Mouse (Mus musculus): ENCODE measurements at regions not wholly inside any gene's neighbourhood (a gene's known extent, or its start where the extent isn't known, plus 50 kb on each side); places are given as distances from the start of the nearest gene placed in this dataset.

DNA sequence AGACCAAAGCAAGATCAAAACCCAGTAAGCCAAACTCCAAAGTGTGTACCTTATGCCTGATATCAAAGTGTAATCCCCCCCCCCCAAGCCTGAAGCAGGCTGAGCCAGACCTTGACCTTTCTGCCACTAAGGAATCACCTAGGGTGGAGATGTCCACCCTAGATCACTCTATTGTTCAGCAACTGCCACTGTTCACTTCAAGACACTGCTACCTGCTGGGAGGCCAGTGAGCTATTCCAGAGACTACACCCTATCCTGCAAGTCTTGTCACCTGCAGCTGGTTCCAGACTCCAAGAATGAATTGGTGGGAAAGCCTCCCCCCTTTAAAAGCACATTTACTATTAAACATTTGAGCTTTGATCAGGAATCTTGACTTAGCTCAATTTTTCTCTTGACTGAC lies 1099.8 kb downstream of the Poteg start:
- TF ChIP-seq MAX (IDR thresholded peaks at IDR 0.05; ENCODE audit: low read depth), result no peak
- no peak for TF ChIP-seq USF1 (IDR thresholded peaks at IDR 0.05; ENCODE audit: low read depth)
- TF ChIP-seq POLR2A (IDR thresholded peaks at IDR 0.05; ENCODE audit: insufficient read length, low read depth), result no peak
- no peak for TF ChIP-seq E2F4 (IDR thresholded peaks at IDR 0.05; ENCODE audit: insufficient read depth)
- no peak for TF ChIP-seq POLR2AphosphoS2 (IDR thresholded peaks at IDR 0.05; ENCODE audit: insufficient read length, low read depth)
- TF ChIP-seq MYOG (IDR thresholded peaks at IDR 0.05; ENCODE audit: control insufficient read depth in 1 of 3, insufficient read depth in 1 of 3, insufficient read length in 2 of 3, low read depth in 2 of 3), result no peak
- no peak for TF ChIP-seq MYOD1 (IDR thresholded peaks at IDR 0.05; ENCODE audit: control insufficient read depth in 1 of 3, insufficient read length in 2 of 3, low read depth in 2 of 3)
